Mouse (Mus musculus): ENCODE results near the gene Aox2.

GRCm38 (mm10) chr1:58409553-58410197 is 131.5 kb downstream of the Aox2 start:
- TF ChIP-seq CTCF (IDR thresholded peaks at IDR 0.05; ENCODE audit: low read depth, low read length), result no peak
- TF ChIP-seq POLR2A (IDR thresholded peaks at IDR 0.05; ENCODE audit: insufficient read depth, low read length), result no peak
- no peak for TF ChIP-seq EP300 (IDR thresholded peaks at IDR 0.05; ENCODE audit: insufficient read depth, low read depth, low read length)
